Mouse (Mus musculus) lung, embryonic 14.5 days (tissue): Measurements from ENCODE around the gene Psg22. TPM values are rescaled to one million over a fixed set of nuclear protein-coding genes. Genes with fewer than 3 reads are reported as not detected.
"Not testable (repeated sequence)": the region's sequence is repeated elsewhere in the genome, so short reads cannot be mapped to it uniquely, and the experiment has no call there.

Experiments
- ATAC-seq: fragments of 200-750 bp; cut with Nextera tagmentation; 2 replicates; pipeline ENCODE4 v1.8.0; 2017; ENCODE audit warnings: mild to moderate bottlenecking, moderate TSS enrichment, moderate library complexity; ENCODE audit not compliant: insufficient read depth
- DNase-seq: peaks from one replicate; pipeline ENCODE4 v3.0.0-alpha.2; 2015
- H3K27ac ChIP-seq: fragments of 300-500 bp; sonication (generic); 2 replicates; pipeline ENCODE4 v1.5.1; 2014; ENCODE audit warnings: low read depth, mild to moderate bottlenecking, moderate library complexity
- H3K27me3 ChIP-seq: fragments of 300-500 bp; sonication (generic); 2 replicates; pipeline ENCODE4 v1.6.1; 2014; ENCODE audit warnings: low read length, control low read depth; ENCODE audit not compliant: insufficient read depth
- H3K36me3 ChIP-seq: fragments of 300-500 bp; sonication (generic); 2 replicates; pipeline ENCODE4 v1.6.1; 2014; ENCODE audit warnings: control low read depth; ENCODE audit not compliant: insufficient read depth
- H3K4me1 ChIP-seq: fragments of 300-500 bp; sonication (generic); 2 replicates; pipeline ENCODE4 v1.6.1; 2014; ENCODE audit warnings: antibody characterized with exemption, control low read depth; ENCODE audit not compliant: insufficient read depth
- H3K4me2 ChIP-seq: fragments of 300-500 bp; sonication (generic); 2 replicates; pipeline ENCODE4 v1.6.1; 2014; ENCODE audit warnings: mild to moderate bottlenecking
- H3K4me3 ChIP-seq: fragments of 300-500 bp; sonication (generic); 2 replicates; pipeline ENCODE4 v1.5.1; 2014; ENCODE audit warnings: low read depth, low read length
- H3K9ac ChIP-seq: fragments of 300-500 bp; sonication (generic); 2 replicates; pipeline ENCODE4 v1.6.1; 2014
- H3K9me3 ChIP-seq: fragments of 300-500 bp; sonication (generic); 2 replicates; pipeline ENCODE4 v1.6.1; 2016; ENCODE audit warnings: low read depth, low read length, control low read depth
- CTCF ChIP-seq: IDR thresholded peaks from 2 replicates; pipeline ENCODE4 v1.5.1; 2016; ENCODE audit warnings: antibody characterized with exemption, low read depth
- WGBS: fragments of 180-500 bp; shearing (Covaris S2); extraction: QIAGEN DNeasy Blood & Tissue Kit; methylation state at CpG from one replicate; pipeline ENCODE4 v1.1.7; 2014; 5-methylcytosine and 5-hydroxymethylcytosine counted together
- polyA plus RNA-seq: library from polyadenylated mRNA; unstranded; fragments of >200 nt; fragmentation: Nextera tagmentation; extraction: Ambion mirVana; gene quantifications from 2 replicates; pipeline ENCODE4 v1.2.1, GENCODE M21; 2014

Gene Psg22
- polyA plus RNA-seq, 1 experiment from 2014 or later: not detected

DNA sequence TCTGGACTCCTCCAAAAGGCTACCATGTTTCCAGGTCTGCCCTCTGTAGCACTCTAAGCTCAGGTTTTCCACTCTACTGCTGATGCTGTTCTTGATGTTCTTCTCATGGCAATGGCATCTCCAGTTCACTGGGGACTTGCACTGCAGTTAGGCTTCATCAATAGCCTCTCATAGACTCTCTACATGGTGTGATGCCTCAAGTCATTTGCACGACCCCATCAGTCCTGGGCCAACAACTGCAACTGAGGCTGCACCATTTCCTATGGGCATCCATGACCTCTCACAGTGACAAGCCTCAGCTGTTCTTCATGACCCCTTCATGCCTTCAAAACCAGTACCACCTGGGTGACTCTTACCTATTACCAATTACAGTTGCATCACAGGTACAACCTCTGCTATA is 10.5 kb downstream of the Psg22 start:
- H3K36me3 ChIP-seq: no peaks in the 10 kb centered on the region
- no peak overlapping the region for H3K4me2 ChIP-seq
- no peak for ATAC-seq
- no peak overlapping the region for H3K9ac ChIP-seq
- no peaks in the 10 kb centered on the region for H3K9me3 ChIP-seq
- H3K27ac ChIP-seq: no peak overlapping the region
- H3K4me1 ChIP-seq: no peaks in the 10 kb centered on the region
- WGBS: 62% methylated on average over 1 of the region's 1 CpGs
- H3K27me3 ChIP-seq: no peaks in the 10 kb centered on the region
- DNase-seq: no peak
- TF ChIP-seq CTCF: no peak
- no peak overlapping the region for H3K4me3 ChIP-seq

DNA sequence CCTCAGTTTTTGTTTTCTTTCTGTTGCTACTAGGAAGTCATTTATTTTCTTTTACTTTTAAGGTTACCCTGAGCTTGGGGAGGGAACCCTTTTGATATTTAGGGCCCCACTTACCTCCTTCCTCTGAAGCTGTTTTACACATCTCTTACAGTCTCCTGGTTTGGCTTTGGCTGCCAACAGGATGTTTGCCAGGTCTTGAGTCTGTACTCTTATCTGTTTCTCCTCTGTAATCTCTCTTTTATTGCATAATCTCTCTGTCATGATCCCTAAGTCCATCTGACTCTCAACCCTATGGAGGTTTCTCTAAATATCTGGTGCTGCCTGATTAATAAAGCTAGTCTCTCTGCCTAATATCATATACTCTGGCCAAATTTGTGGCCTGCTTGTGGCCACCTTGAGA is 15.2 kb downstream of the Psg22 start:
- Histone ChIP-seq H3K9me3 (no peaks in the 10 kb centered on the region), H3K27ac (no peak overlapping the region), H3K36me3 (no peaks in the 10 kb centered on the region), H3K4me2 (no peak overlapping the region), H3K4me3 (no peak overlapping the region), H3K4me1 (no peaks in the 10 kb centered on the region), H3K27me3 (no peaks in the 10 kb centered on the region), H3K9ac (no peak overlapping the region)
- ATAC-seq: no peak
- no peak for TF ChIP-seq CTCF
- DNase-seq: no peak

DNA sequence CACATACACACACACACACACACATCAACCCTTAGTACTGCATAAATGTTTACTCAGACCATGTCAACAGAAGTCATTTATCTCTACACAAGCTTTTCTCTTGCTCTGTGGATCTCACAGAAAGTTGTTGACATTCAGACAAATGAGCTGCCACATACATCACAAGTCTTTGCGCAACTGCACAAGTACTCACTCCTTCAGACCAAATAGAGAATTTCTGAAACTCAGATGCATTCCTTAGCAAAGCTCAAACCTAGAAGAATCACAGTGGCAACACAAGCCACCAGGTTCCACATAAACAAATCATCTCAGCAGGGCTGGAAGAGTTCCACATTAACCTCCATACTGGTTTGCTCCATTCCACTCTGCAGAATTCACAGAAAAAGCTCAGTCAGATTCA is 16.6 kb downstream of the Psg22 start:
- Histone ChIP-seq H3K4me2 (no peak overlapping the region), H3K27me3 (no peaks in the 10 kb centered on the region), H3K27ac (no peak overlapping the region), H3K4me1 (no peaks in the 10 kb centered on the region), H3K9ac (no peak overlapping the region), H3K36me3 (no peaks in the 10 kb centered on the region), H3K4me3 (no peak overlapping the region), H3K9me3 (no peaks in the 10 kb centered on the region)
- no peak for TF ChIP-seq CTCF
- DNase-seq (peak; percentile 30), ATAC-seq (no peak)
- 31% methylated on average over 1 of the region's 1 CpGs for WGBS

DNA sequence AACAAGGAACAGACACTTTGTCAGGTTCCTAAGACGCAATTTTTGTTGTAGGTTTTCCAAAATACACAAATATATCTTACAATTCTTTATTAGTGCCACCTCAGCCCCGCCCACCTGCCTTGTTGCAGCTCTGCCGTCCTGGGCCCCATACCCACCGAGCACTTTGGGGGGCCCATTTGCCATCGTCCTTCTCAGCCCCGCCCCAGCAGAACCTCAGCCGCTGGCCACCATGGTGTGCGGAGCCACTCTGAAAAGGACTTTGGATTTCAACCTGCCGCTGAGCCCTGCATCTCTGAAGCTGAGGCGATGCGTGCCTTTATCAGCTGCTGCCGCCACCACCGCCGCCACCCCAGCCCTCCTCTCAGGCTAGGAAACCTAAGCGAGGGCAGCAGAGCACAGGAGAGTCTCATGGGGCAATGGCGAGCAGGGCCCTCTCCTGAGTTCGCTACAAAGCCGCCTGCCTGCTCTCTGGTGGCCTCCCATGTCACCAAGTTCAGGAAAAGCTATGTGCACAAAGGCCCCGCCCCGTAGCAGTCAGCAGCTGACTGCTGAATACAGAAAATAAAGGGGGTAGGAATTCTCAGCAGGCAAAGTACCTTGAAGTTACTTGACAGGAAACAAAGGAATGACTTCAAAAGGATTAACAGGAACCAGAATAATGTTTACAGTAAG is 28.4 kb downstream of the Psg22 start:
- Histone ChIP-seq H3K4me3 (no peak overlapping the region), H3K4me2 (peak overlapping the region; percentile 45), H3K27me3 (peaks cover 16% of the 10 kb centered on the region), H3K36me3 (no peaks in the 10 kb centered on the region), H3K9ac (peak overlapping the region; percentile 6; the same call in 1 of the 2 replicates), H3K9me3 (no peaks in the 10 kb centered on the region), H3K27ac (no peak overlapping the region), H3K4me1 (no peaks in the 10 kb centered on the region)
- TF ChIP-seq CTCF: no peak
- DNase-seq: peak; percentile 27
- ATAC-seq: 0 out of 2 replicates have a peak, but pooled peaks have one; percentile 14
- 16% methylated on average over 20 of the region's 20 CpGs for WGBS

DNA sequence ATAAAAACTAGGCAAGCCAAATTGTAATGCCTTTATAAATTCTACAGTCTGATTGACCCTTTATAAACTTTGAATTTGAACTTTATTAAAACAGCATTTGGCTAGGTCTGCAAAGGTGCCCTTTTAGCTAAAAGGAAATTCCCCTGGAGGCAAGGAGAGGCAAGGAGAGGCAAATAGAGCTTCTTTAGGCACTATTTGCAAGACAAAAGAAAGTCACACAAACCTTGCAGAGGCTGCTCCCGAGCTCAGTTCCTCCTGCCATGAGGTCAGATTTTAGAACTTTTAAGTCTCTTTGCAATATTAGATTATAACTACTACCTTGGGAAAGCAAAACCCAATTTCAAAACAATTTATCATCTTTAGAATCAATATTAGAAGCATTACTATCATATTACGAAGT is 29.5 kb downstream of the Psg22 start:
- not testable (repeated sequence) for H3K27ac ChIP-seq, ATAC-seq, H3K9ac ChIP-seq, H3K4me1 ChIP-seq, H3K4me3 ChIP-seq, H3K4me2 ChIP-seq, H3K9me3 ChIP-seq, DNase-seq, H3K36me3 ChIP-seq
- H3K27me3 ChIP-seq: peaks cover 16% of the 10 kb centered on the region
- 58% methylated on average over 2 of the region's 2 CpGs for WGBS

DNA sequence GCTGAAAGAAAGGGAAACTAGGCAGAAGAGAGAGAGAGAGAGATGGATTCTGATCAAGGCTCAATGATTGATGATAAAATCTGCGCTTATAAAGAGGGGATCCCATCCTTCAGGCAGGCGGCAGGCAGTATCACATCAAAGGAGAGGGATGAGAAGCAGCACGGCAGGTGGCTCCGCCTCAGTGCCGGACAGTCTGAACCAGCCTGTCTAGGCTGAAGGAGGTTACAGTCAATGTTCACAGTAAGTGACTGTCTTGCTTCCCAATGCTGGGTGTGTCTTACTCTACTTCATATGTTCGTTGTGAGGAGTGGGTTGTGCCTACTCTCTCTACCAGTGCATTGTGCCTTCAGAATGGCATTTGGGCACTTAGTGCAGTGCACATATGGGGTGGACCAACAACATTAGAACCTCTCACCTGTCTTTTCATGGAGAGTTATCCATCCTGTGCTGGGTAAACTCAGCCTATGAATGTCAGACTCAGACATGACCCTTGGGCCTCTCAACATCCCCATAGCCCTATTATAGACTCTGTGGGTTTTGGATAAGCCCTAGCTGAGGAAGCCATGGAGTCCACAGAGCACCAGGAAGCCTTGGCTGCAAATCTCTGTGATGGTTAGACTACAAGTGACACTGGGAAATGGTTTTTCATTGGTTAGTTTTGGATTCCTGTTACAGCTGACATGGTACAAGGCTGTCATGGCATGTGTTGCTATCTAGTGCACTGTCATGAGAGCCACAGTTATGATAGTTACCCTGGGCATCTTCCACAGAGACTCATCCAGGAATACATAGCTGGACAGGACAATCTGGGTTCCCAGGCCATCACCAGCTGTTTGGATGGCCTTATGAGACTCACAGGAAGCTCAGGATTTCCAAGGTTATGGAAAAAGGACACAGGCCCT is 31.4 kb downstream of the Psg22 start:
- ATAC-seq (peak; percentile 35; the same call in 1 of the 2 replicates), DNase-seq (no peak)
- Histone ChIP-seq H3K36me3 (no peaks in the 10 kb centered on the region), H3K9me3 (no peaks in the 10 kb centered on the region), H3K27me3 (peaks cover 16% of the 10 kb centered on the region), H3K4me2 (no peak overlapping the region), H3K9ac (no peak overlapping the region), H3K27ac (no peak overlapping the region), H3K4me3 (no peak overlapping the region), H3K4me1 (no peaks in the 10 kb centered on the region)
- TF ChIP-seq CTCF: no peak
- 15% methylated on average over 6 of the region's 6 CpGs for WGBS

DNA sequence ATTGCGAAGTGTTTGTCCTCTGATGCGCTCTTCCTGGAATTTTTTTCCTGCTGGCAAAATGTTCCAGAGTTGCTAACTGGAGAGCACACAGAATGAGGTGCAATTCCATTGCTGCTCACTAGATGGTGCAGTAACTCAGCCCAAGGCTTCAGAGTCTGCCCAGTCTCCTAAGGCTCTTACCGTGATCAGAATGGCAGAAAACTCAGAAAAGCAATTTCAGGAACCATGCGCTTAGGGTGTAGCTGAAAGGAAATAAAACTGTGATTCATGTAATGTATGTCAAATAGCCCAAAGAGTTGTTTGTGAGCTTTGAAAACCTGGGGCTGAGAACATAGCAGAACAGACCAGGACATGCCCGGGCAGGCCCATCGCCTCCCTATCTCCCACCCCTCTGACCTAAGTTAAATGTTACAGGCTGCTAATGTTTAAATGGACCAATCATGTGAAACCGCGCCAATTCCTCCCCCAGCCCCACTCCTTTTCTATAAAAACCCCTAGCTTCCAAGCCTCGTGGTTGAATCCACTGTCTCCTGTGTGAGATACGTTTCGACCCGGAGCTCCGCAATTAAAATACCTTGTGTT is 32.1 kb downstream of the Psg22 start:
- H3K27me3 ChIP-seq: peaks cover 16% of the 10 kb centered on the region
- peak; percentile 78 for ATAC-seq
- WGBS: 44% methylated on average over 11 of the region's 13 CpGs
- H3K27ac ChIP-seq, H3K4me3 ChIP-seq, H3K4me1 ChIP-seq, H3K36me3 ChIP-seq, H3K4me2 ChIP-seq, H3K9me3 ChIP-seq, H3K9ac ChIP-seq: not testable (repeated sequence)
- TF ChIP-seq CTCF: peak; percentile 89
- peak; percentile 93 for DNase-seq

DNA sequence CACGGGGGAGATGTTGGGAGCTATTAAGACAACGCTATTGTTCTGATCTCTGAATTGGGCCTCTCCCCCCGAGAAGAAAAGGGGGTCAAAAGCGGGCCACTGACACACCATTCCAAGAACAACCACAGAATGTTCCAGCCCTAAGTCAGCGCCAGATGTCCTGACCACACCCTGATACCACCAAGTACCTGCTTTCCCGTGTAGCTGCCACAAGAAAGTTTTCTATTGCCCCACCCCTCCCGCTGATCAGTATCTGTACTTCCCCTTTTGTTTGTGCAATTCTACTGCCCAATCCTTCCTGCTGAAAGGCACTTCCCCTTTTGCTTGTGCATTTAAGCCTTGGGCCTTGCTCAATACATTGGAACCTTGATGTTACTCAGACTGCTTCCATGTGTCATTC is 42.3 kb downstream of the Psg22 start:
- H3K4me1 ChIP-seq, H3K9ac ChIP-seq, H3K4me3 ChIP-seq, H3K36me3 ChIP-seq, H3K9me3 ChIP-seq, H3K4me2 ChIP-seq, H3K27me3 ChIP-seq, H3K27ac ChIP-seq, DNase-seq, ATAC-seq: not testable (repeated sequence)
- WGBS: 85% methylated on average over 7 of the region's 7 CpGs

DNA sequence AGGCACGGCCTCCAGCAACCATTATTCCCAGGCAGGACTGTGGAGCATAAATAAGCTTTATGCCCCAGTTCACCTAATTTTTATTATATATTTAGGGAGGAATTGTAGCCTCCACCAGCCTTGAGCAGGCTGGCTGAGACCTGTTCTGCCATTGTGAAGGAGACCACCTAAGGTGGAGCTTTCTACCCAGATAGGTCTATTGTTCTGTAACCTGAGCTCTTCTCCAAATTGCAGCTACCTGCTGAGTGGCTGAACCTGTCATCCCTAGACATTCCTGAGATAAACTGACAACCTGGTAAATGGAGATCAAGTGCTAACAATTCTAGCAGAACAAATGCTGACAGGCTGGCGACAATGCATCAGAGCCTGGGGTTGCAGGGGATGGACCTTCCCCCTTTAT is 45.0 kb downstream of the Psg22 start:
- not testable (repeated sequence) for ATAC-seq, H3K27ac ChIP-seq, H3K4me2 ChIP-seq, H3K9me3 ChIP-seq, H3K36me3 ChIP-seq, H3K9ac ChIP-seq, H3K4me3 ChIP-seq, DNase-seq, H3K4me1 ChIP-seq, H3K27me3 ChIP-seq
- WGBS: 20% methylated on average over 1 of the region's 2 CpGs
